Mouse (Mus musculus): ENCODE data around the gene Slc17a7.

- TF ChIP-seq TAL1 (IDR thresholded peaks at IDR 0.05; ENCODE audit: low read length) (0 out of 3 replicates have a peak, but pooled peaks have one; percentile 5), GATA1 (IDR thresholded peaks at IDR 0.05; ENCODE audit: low read length) (no peak)
Observed at GRCm38 (mm10) chr7:45137171-45138006, 26.4 kb upstream of the Slc17a7 start.
